Mouse (Mus musculus): ENCODE results near the gene Cbx7.
"Not testable (repeated sequence)": the region's sequence is repeated elsewhere in the genome, so short reads cannot be mapped to it uniquely, and the experiment has no call there.

Cbx7 gene

GRCm38 (mm10) chr15:79950250-79951025 lies 20.5 kb downstream of the Cbx7 start:
- in situ Hi-C loops (cut with MboI, MseI): loop anchor here (5.0 kb wide), 1 partner anchor 37 kb away; no protein-coding TSS in a partner anchor

DNA sequence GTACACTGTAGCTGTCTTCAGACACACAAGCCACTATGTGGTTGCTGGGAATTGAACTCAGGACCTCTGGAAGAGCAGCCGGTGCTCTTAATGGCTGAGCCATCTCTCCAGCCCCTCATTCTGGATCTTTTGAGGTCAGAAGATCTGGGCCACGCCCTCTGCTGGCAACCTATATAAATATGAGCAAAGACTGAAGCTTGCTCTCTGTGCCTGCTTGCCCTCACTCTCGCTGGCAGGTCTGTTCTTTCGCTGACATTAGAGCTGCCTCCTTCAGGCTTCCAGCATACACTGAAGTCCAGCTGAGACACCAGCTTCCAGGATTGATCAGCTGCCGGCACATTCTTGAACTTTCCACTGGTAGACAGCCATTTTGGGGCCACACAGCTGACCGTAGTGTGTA lies 23.2 kb downstream of the Cbx7 start:
- in situ Hi-C loops (cut with MboI, MseI): loop anchor here (5.0 kb wide), 1 partner anchor 115 kb away; no protein-coding TSS in a partner anchor

- in situ Hi-C loops (cut with MboI, MseI): loop anchor here (5.0 kb wide), 1 partner anchor 116 kb away; no protein-coding TSS in a partner anchor
Measured at GRCm38 (mm10) chr15:79946790-79947189, 24.1 kb downstream of the Cbx7 start.

GRCm38 (mm10) chr15:79946022-79946421 lies 24.9 kb downstream of the Cbx7 start:
- in situ Hi-C loops (cut with MboI, MseI): loop anchor here (5.0 kb wide), 1 partner anchor 116 kb away; no protein-coding TSS in a partner anchor

- in situ Hi-C loops (cut with MboI, MseI): loop anchor here (5.0 kb wide), 1 partner anchor 117 kb away; no protein-coding TSS in a partner anchor
Measured at GRCm38 (mm10) chr15:79944948-79945347, 26.0 kb downstream of the Cbx7 start.

GRCm38 (mm10) chr15:79943584-79943983 lies 27.3 kb downstream of the Cbx7 start:
- in situ Hi-C loops (cut with MboI, MseI): no loop called here

DNA sequence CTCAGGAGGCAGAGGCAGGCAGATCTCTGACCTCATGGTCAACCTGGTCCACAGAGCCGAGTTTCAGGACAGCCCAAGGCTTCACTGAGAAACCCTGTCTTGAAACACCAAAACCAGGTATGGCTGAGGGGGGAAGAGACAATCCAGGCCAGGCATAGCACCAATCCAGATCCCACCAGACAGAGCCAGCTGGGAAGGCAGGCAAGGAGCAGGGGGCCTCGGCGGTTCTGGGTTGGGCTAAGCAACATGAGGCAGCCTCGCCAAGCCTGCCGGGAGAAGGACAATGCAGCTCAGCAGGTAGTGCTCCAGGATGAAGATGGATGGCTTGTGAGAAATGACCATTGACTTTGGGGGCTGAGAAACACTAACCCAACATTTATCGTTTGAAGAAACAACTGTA lies 28.4 kb downstream of the Cbx7 start:
- in situ Hi-C loops (cut with MboI, MseI): no loop called here

DNA sequence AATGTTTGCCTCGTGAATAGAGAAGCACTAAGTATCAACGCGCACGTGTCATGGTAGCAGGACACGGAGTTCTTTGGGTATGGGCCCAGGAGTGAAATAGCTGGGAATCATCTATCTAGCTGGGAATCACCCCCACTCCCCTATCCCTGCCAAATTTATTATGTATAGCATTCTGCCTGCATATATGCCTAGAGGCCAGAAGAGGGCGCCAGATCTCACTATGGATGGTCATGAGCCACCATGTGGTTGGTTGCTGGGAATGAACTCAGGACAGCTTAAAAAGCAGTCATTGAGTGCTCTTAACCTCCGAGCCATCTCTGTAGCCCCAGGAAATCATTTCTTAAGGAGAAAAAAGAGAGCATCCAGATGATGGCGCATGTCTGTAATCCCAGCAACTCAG lies 30.0 kb downstream of the Cbx7 start:
- in situ Hi-C loops (cut with MboI, MseI): no loop called here

DNA sequence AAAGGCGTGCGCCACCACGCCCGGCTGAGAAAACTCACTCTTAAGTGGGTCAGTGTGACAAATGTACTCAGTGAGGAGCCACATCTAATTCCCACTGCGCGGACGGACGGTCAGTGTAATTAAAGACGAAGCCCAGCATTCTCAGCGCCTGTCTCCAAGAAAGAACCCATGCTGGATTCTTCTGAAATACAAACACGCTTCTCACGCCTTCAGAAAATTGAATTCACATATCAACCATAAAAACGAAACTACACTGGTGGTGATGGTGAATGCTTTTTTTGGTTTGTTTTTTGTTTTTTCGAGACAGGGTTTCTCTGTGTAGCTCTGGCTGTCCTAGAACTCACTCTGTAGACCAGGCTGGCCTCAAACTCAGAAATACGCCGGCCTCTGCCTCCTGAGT lies 31.0 kb downstream of the Cbx7 start:
- in situ Hi-C loops (cut with MboI, MseI): no loop called here

DNA sequence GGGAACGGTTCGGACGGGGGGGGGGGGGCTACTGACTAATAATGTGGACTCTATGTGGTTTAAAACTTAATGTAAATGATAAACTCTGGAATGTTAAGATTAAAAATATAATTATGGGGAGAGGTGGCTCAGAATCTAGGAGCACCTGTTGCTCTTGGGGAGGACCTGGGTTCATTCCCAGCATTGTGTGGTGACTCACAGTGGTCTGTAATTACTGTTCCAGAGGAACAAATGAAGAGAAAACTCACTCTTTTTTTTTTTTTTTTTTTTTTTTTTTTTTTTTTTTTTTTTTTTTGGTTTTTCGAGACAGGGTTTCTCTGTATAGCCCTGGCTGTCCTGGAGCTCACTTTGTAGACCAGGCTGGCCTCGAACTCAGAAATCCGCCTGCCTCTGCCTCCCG lies 31.4 kb downstream of the Cbx7 start:
- in situ Hi-C loops (cut with MboI, MseI): not testable (repeated sequence)

- in situ Hi-C loops (cut with MboI, MseI): no loop called here
Measured at GRCm38 (mm10) chr15:79939020-79939419, 31.9 kb downstream of the Cbx7 start.

GRCm38 (mm10) chr15:79936374-79936751 lies 34.6 kb downstream of the Cbx7 start:
- in situ Hi-C loops (cut with MboI, MseI): no loop called here

- in situ Hi-C loops (cut with MboI, MseI): no loop called here
Measured at GRCm38 (mm10) chr15:79935654-79936373, 35.1 kb downstream of the Cbx7 start.

DNA sequence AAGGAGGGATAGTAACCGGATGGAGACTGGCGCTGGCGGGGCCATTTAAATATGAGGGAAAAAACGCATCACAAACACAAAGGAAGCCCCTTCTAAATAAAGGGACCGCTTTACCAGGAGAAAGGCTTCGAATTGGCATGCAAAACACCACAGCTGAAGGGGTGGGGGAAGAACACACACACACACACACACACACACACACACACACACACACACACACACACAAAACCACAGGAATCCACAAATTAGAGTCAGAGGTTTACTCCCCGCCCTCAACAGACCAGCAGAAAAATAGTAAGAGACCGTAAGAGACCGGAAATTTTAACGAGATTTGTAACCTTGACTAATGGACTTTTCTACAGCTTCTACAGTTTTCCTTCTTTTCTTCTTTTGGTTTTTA lies 36.1 kb downstream of the Cbx7 start:
- in situ Hi-C loops (cut with MboI, MseI): no loop called here

DNA sequence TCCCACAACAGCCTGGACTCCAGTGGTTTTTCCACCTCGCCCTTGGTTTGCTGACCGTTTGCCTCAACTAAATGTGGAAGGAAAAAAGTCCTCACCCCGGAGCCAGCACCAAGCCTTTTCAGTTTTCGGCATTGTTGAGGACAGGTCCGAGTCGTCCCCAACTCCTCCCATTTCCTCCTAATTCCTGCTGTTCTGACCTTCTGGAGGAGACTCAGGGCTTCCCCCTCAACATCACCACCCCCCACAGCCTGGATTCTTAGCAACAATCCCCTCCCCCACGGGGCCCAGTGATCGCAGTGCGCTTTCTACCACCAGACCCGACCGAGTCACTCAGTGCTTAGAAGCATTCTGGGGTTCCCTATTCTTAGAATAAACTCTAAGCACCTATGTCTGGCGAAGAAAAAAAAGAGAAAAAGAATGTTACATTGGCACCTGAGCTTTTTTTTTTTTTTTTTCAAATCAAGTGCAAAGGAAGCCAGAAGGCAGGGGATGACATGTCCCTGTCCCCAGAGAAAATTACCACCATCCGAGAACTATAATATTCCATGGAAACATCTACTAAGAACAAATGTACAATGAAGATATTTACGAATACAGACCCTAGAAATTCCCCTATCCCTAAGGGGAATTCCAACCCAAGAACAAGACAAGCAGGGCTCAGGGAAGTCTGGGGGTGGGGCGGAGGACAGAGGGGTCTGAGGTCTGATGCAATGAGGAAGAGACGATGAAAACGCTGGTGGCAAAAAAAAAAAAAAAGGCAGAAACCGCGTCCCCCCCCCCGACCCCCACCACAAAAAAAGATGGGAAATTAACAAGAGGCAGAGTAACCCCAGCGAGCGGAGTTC lies 37.0 kb downstream of the Cbx7 start:
- in situ Hi-C loops (cut with MboI, MseI): no loop called here

- in situ Hi-C loops (cut with MboI, MseI): no loop called here
Measured at GRCm38 (mm10) chr15:79933052-79933669, 37.8 kb downstream of the Cbx7 start.

GRCm38 (mm10) chr15:79932323-79932987 lies 38.5 kb downstream of the Cbx7 start:
- in situ Hi-C loops (cut with MboI, MseI): no loop called here

- in situ Hi-C loops (cut with MboI, MseI): no loop called here
Measured at GRCm38 (mm10) chr15:79931496-79932141, 39.3 kb downstream of the Cbx7 start.

DNA sequence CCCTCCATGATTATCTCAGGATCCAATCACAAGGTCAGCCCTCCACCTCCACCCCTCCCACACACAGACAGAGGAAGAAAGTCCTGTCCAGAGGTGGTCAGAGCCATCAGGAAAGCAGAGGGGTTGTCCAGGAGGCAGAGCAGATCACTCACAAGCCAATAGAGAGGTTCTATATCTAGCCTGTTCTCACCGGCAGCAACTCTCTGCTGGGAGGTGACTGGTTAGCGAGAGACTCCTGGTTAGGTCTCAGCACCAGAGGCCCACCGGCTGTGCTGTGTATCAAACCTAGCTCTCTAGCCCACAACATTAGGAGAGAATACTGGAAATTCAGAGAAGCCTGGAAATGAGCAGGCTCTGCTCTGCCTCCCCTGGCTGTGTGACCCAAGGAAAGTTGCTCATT lies 41.2 kb downstream of the Cbx7 start:
- in situ Hi-C loops (cut with MboI, MseI): no loop called here

DNA sequence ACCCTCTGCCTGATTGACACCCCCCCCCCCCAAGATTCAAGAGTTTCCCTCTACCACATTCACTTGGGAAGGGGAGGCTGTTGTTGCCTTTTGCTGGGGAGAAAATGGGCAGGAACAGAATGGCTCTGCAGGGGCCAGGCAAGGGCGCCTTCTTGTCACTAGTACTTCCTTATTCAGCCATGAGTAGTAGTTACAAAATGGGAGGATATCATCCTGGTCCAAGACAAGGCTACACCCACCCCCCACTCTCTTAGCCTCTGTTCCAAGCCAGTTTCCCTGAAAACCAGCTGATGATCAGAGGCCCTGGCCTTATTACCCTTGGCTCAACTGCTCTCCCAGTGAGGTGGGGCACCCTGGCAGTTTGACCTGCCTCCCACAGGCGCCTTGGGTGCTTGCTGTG lies 42.2 kb downstream of the Cbx7 start:
- in situ Hi-C loops (cut with MboI, MseI): no loop called here
